Mouse (Mus musculus): ENCODE measurements at regions not wholly inside any gene's neighbourhood (a gene's known extent, or its start where the extent isn't known, plus 50 kb on each side); places are given as distances from the start of the nearest gene placed in this dataset.

- Histone ChIP-seq H3K36me3 (ENCODE audit: control insufficient read depth, insufficient read depth) (no peaks in the 10 kb centered on the region), H3K9me3 (replicated peaks; ENCODE audit: control insufficient read depth, low read length) (no peaks in the 10 kb centered on the region), H3K4me2 (ENCODE audit: low read depth, low read length) (no peak overlapping the region), H3K27ac (ENCODE audit: low read length) (no peak overlapping the region), H3K4me1 (ENCODE audit: control insufficient read depth, low read depth, low read length) (no peaks in the 10 kb centered on the region), H3K4me3 (ENCODE audit: low read depth, low read length) (no peak overlapping the region), H3K9ac (ENCODE audit: low read depth, low read length) (no peak overlapping the region), H3K27me3 (ENCODE audit: control insufficient read depth, insufficient read depth, low read depth, low read length) (no peaks in the 10 kb centered on the region; the same call in 1 of the 2 replicates)
- ATAC-seq (ENCODE audit: low read depth), result 0 out of 2 replicates have a peak, but pooled peaks have one; percentile 13
- 51% methylated on average over 3 of the region's 3 CpGs for WGBS (ENCODE audit: insufficient replicate concordance)
Observed at GRCm38 (mm10) chrX:11082845-11083244, 216.2 kb upstream of the H2al1a start.

- no peak overlapping the region; the same call in 1 of the 2 replicates for H3K27ac ChIP-seq (ENCODE audit: low read length)
- WGBS (ENCODE audit: insufficient replicate concordance), result 57% methylated on average over 7 of the region's 7 CpGs
- ATAC-seq (ENCODE audit: low read depth), result peak; percentile 64
- H3K9me3 ChIP-seq (replicated peaks; ENCODE audit: control insufficient read depth, low read length), result no peaks in the 10 kb centered on the region
- no peak overlapping the region for H3K9ac ChIP-seq (ENCODE audit: low read depth, low read length)
- no peaks in the 10 kb centered on the region for H3K36me3 ChIP-seq (ENCODE audit: control insufficient read depth, insufficient read depth)
- H3K4me3 ChIP-seq (ENCODE audit: low read depth, low read length), result no peak overlapping the region
- H3K4me1 ChIP-seq (ENCODE audit: control insufficient read depth, low read depth, low read length), result no peaks in the 10 kb centered on the region
- no peak overlapping the region for H3K4me2 ChIP-seq (ENCODE audit: low read depth, low read length)
- H3K27me3 ChIP-seq (ENCODE audit: control insufficient read depth, insufficient read depth, low read depth, low read length), result no peaks in the 10 kb centered on the region; the same call in 1 of the 2 replicates
Observed at GRCm38 (mm10) chrX:11086257-11087072, 212.6 kb upstream of the H2al1a start.

- Histone ChIP-seq H3K36me3 (ENCODE audit: control insufficient read depth, insufficient read depth) (no peaks in the 10 kb centered on the region), H3K9ac (ENCODE audit: low read depth, low read length) (no peak overlapping the region), H3K27ac (ENCODE audit: low read length) (no peak overlapping the region), H3K9me3 (replicated peaks; ENCODE audit: control insufficient read depth, low read length) (no peaks in the 10 kb centered on the region), H3K4me2 (ENCODE audit: low read depth, low read length) (no peak overlapping the region), H3K27me3 (ENCODE audit: control insufficient read depth, insufficient read depth, low read depth, low read length) (no peaks in the 10 kb centered on the region), H3K4me1 (ENCODE audit: control insufficient read depth, low read depth, low read length) (no peaks in the 10 kb centered on the region), H3K4me3 (ENCODE audit: low read depth, low read length) (no peak overlapping the region)
- no peak for ATAC-seq (ENCODE audit: low read depth)
- WGBS (ENCODE audit: insufficient replicate concordance), result 30% methylated on average over 14 of the region's 14 CpGs
Observed at GRCm38 (mm10) chrX:11087913-11088312, 211.1 kb upstream of the H2al1a start.

GRCm38 (mm10) chrX:11088506-11088905, 210.6 kb upstream of the H2al1a start:
- no peak overlapping the region for H3K4me3 ChIP-seq (ENCODE audit: low read depth, low read length)
- no peak for ATAC-seq (ENCODE audit: low read depth)
- H3K4me2 ChIP-seq (ENCODE audit: low read depth, low read length), result no peak overlapping the region
- no peaks in the 10 kb centered on the region for H3K9me3 ChIP-seq (replicated peaks; ENCODE audit: control insufficient read depth, low read length)
- H3K27ac ChIP-seq (ENCODE audit: low read length), result no peak overlapping the region
- no peaks in the 10 kb centered on the region for H3K36me3 ChIP-seq (ENCODE audit: control insufficient read depth, insufficient read depth)
- 59% methylated on average over 10 of the region's 10 CpGs for WGBS (ENCODE audit: insufficient replicate concordance)
- H3K27me3 ChIP-seq (ENCODE audit: control insufficient read depth, insufficient read depth, low read depth, low read length), result no peaks in the 10 kb centered on the region
- no peak overlapping the region for H3K9ac ChIP-seq (ENCODE audit: low read depth, low read length)
- no peaks in the 10 kb centered on the region for H3K4me1 ChIP-seq (ENCODE audit: control insufficient read depth, low read depth, low read length)

- ATAC-seq (ENCODE audit: low read depth), result no peak
- Histone ChIP-seq H3K4me2 (ENCODE audit: low read depth, low read length) (no peak overlapping the region), H3K27ac (ENCODE audit: low read length) (no peak overlapping the region), H3K27me3 (ENCODE audit: control insufficient read depth, insufficient read depth, low read depth, low read length) (no peaks in the 10 kb centered on the region), H3K4me1 (ENCODE audit: control insufficient read depth, low read depth, low read length) (no peaks in the 10 kb centered on the region), H3K9me3 (replicated peaks; ENCODE audit: control insufficient read depth, low read length) (no peaks in the 10 kb centered on the region), H3K4me3 (ENCODE audit: low read depth, low read length) (no peak overlapping the region), H3K9ac (ENCODE audit: low read depth, low read length) (no peak overlapping the region), H3K36me3 (ENCODE audit: control insufficient read depth, insufficient read depth) (no peaks in the 10 kb centered on the region)
- 31% methylated on average over 7 of the region's 7 CpGs for WGBS (ENCODE audit: insufficient replicate concordance)
Observed at GRCm38 (mm10) chrX:11090432-11090831, 208.6 kb upstream of the H2al1a start.

- H3K4me2 ChIP-seq (ENCODE audit: low read depth, low read length), result no peak overlapping the region
- no peak overlapping the region for H3K4me3 ChIP-seq (ENCODE audit: low read depth, low read length)
- 49% methylated on average over 9 of the region's 9 CpGs for WGBS (ENCODE audit: insufficient replicate concordance)
- H3K27me3 ChIP-seq (ENCODE audit: control insufficient read depth, insufficient read depth, low read depth, low read length), result no peaks in the 10 kb centered on the region; the same call in 1 of the 2 replicates
- no peaks in the 10 kb centered on the region for H3K4me1 ChIP-seq (ENCODE audit: control insufficient read depth, low read depth, low read length)
- no peaks in the 10 kb centered on the region for H3K9me3 ChIP-seq (replicated peaks; ENCODE audit: control insufficient read depth, low read length)
- no peak overlapping the region for H3K9ac ChIP-seq (ENCODE audit: low read depth, low read length)
- no peak for ATAC-seq (ENCODE audit: low read depth)
- H3K27ac ChIP-seq (ENCODE audit: low read length), result no peak overlapping the region
- no peaks in the 10 kb centered on the region for H3K36me3 ChIP-seq (ENCODE audit: control insufficient read depth, insufficient read depth)
Observed at GRCm38 (mm10) chrX:11097581-11098254, 201.3 kb upstream of the H2al1a start.

GRCm38 (mm10) chrX:11098366-11098765, 200.7 kb upstream of the H2al1a start:
- no peaks in the 10 kb centered on the region; the same call in 1 of the 2 replicates for H3K27me3 ChIP-seq (ENCODE audit: control insufficient read depth, insufficient read depth, low read depth, low read length)
- no peak overlapping the region for H3K4me3 ChIP-seq (ENCODE audit: low read depth, low read length)
- 41% methylated on average over 4 of the region's 4 CpGs for WGBS (ENCODE audit: insufficient replicate concordance)
- no peak overlapping the region for H3K27ac ChIP-seq (ENCODE audit: low read length)
- H3K36me3 ChIP-seq (ENCODE audit: control insufficient read depth, insufficient read depth), result no peaks in the 10 kb centered on the region
- no peak overlapping the region for H3K4me2 ChIP-seq (ENCODE audit: low read depth, low read length)
- H3K9me3 ChIP-seq (replicated peaks; ENCODE audit: control insufficient read depth, low read length), result no peaks in the 10 kb centered on the region
- no peaks in the 10 kb centered on the region for H3K4me1 ChIP-seq (ENCODE audit: control insufficient read depth, low read depth, low read length)
- H3K9ac ChIP-seq (ENCODE audit: low read depth, low read length), result no peak overlapping the region
- ATAC-seq (ENCODE audit: low read depth), result no peak

- Histone ChIP-seq H3K4me3 (ENCODE audit: low read depth, low read length) (no peak overlapping the region), H3K36me3 (ENCODE audit: control insufficient read depth, insufficient read depth) (no peaks in the 10 kb centered on the region), H3K27me3 (ENCODE audit: control insufficient read depth, insufficient read depth, low read depth, low read length) (no peaks in the 10 kb centered on the region; the same call in 1 of the 2 replicates), H3K4me2 (ENCODE audit: low read depth, low read length) (no peak overlapping the region), H3K4me1 (ENCODE audit: control insufficient read depth, low read depth, low read length) (no peaks in the 10 kb centered on the region), H3K9me3 (replicated peaks; ENCODE audit: control insufficient read depth, low read length) (no peaks in the 10 kb centered on the region), H3K9ac (ENCODE audit: low read depth, low read length) (no peak overlapping the region), H3K27ac (ENCODE audit: low read length) (no peak overlapping the region)
- no peak for ATAC-seq (ENCODE audit: low read depth)
- WGBS (ENCODE audit: insufficient replicate concordance), result 57% methylated on average over 13 of the region's 13 CpGs
Observed at GRCm38 (mm10) chrX:11099146-11100087, 199.6 kb upstream of the H2al1a start.
